In genomic region chr5:65367837-65368236, GRCm38 (mm10) we compare ENCODE assay signal across 29 mouse cellular contexts. TPM values are rescaled to one million over a fixed set of nuclear protein-coding genes. Genes with fewer than 3 reads are reported as not detected.
A peak's percentile ranks its signal among the peaks of the same experiment; 100 is the strongest.
DNase-seq lines count a peak whose midpoint lies in the region; ATAC-seq and TF ChIP-seq lines count a peak whose summit lies in the region.
"Had no signal": no experiment of that assay in that cellular context is flagged by ENCODE, and none has a peak within 500 bp of the region (broad histone marks: within the 10 kb centered on the region; RNA-seq: fewer than 3 reads in every experiment).

No protein-coding gene starts in this region.

- ATAC-seq in liver, embryonic 11.5 days (replicated peaks; ENCODE audit: low FRiP score) = no peak; the same call in 1 of the 2 replicates
- peak; percentile 57; the same call in 1 of the 2 replicates for ATAC-seq in liver, embryonic 14.5 days (ENCODE audit: insufficient read depth)
- peak; percentile 73 for ATAC-seq in liver, postnatal 0 days
- no peak for ATAC-seq in midbrain, postnatal 0 days (ENCODE audit: low FRiP score)
- ATAC-seq in midbrain, embryonic 14.5 days (ENCODE audit: low FRiP score, low TSS enrichment) = no peak
- ATAC-seq: forebrain, embryonic 16.5 days; hindbrain, postnatal 0 days had no signal

- no peak overlapping the region for H3K27ac ChIP-seq in liver, embryonic 11.5 days (ENCODE audit: low read depth, low read length)
- no peak overlapping the region for H3K27ac ChIP-seq in liver, embryonic 14.5 days
- H3K27ac ChIP-seq in liver, postnatal 0 days (ENCODE audit: low read depth) = peak overlapping the region; percentile 34; the same call in 1 of the 2 replicates
- H3K27ac ChIP-seq in midbrain, postnatal 0 days (ENCODE audit: low read depth, low read length) = no peak overlapping the region
- H3K27ac ChIP-seq in midbrain, embryonic 14.5 days (replicated peaks; ENCODE audit: low read depth, low read length) = no peak overlapping the region
- H3K27ac ChIP-seq: embryonic facial prominence, embryonic 10.5 days; embryonic facial prominence, embryonic 13.5 days; forebrain, embryonic 12.5 days; heart, embryonic 15.5 days; hindbrain, embryonic 10.5 days; hindbrain, embryonic 14.5 days; hindbrain, postnatal 0 days had no signal

- H3K9ac ChIP-seq in liver, embryonic 11.5 days (ENCODE audit: low read depth, low read length) = no peak overlapping the region
- H3K9ac ChIP-seq in liver, embryonic 14.5 days (replicated peaks) = no peak overlapping the region
- H3K9ac ChIP-seq in liver, postnatal 0 days (replicated peaks) = 0 out of 2 replicates have a peak overlapping the region, but pooled peaks have one; percentile 5
- H3K9ac ChIP-seq in midbrain, postnatal 0 days (replicated peaks; ENCODE audit: low read length, poor library complexity, severe bottlenecking) = no peak overlapping the region
- H3K9ac ChIP-seq in midbrain, embryonic 14.5 days (replicated peaks; ENCODE audit: low read length) = no peak overlapping the region
- H3K9ac ChIP-seq: embryonic facial prominence, embryonic 13.5 days; forebrain, embryonic 12.5 days; heart, embryonic 12.5 days; heart, embryonic 15.5 days; hindbrain, embryonic 14.5 days had no signal

- no peak for TF ChIP-seq CTCF in liver, embryonic 14.5 days (IDR thresholded peaks at IDR 0.05; ENCODE audit: low read depth)
- TF ChIP-seq CTCF in liver, postnatal 0 days (IDR thresholded peaks at IDR 0.05; ENCODE audit: low read depth) = no peak
- no peak for TF ChIP-seq CTCF in midbrain, postnatal 0 days (IDR thresholded peaks at IDR 0.05)

- no peak for TF ChIP-seq EP300 in liver, embryonic 14.5 days (IDR thresholded peaks at IDR 0.05; ENCODE audit: low read depth)
- TF ChIP-seq EP300 in liver, postnatal 0 days (IDR thresholded peaks at IDR 0.05; ENCODE audit: low read depth) = no peak

- DNase-seq in ZHBTc4 (ENCODE audit: low read depth, low spot score) = peak; percentile 28
- no peak for DNase-seq in liver, embryonic 11.5 days (ENCODE audit: low spot score)
- no peak for DNase-seq in liver, embryonic 14.5 days (ENCODE audit: low read depth in 3 of 3, low spot score in 3 of 3)
- peak; percentile 50 for DNase-seq in liver, postnatal 0 days
- DNase-seq in adrenal gland, adult (ENCODE audit: inconsistent age in 2 of 2, low spot score in 1 of 2) = no peak
- DNase-seq in layer of hippocampus, postnatal 36 days = no peak
- DNase-seq in midbrain, postnatal 0 days (ENCODE audit: low spot score) = no peak
- no peak for DNase-seq in midbrain, embryonic 14.5 days
- DNase-seq: adrenal gland, adult 2 months; adrenal gland, postnatal 14 days; cerebellum, adult 11 months; cerebellum, adult 2 months; cerebellum, adult 9-11 months; cerebellum, postnatal 36 days; embryo, embryonic 11 days; gastrocnemius, postnatal 14 days; heart, adult 11 months; heart, postnatal 10 days; heart, postnatal 36 days had no signal

- H3K36me3 ChIP-seq in liver, embryonic 11.5 days (ENCODE audit: control insufficient read depth, insufficient read depth, low read length) = no peaks in the 10 kb centered on the region
- no peaks in the 10 kb centered on the region for H3K36me3 ChIP-seq in liver, embryonic 14.5 days (replicated peaks; ENCODE audit: control insufficient read depth, insufficient read depth, low read depth)
- no peaks in the 10 kb centered on the region; the same call in 1 of the 2 replicates for H3K36me3 ChIP-seq in liver, postnatal 0 days (replicated peaks; ENCODE audit: insufficient read depth, low read length)
- H3K36me3 ChIP-seq in midbrain, postnatal 0 days (ENCODE audit: insufficient read depth, low read length) = no peaks in the 10 kb centered on the region
- no peaks in the 10 kb centered on the region for H3K36me3 ChIP-seq in midbrain, embryonic 14.5 days (ENCODE audit: control insufficient read depth, insufficient read depth, low read length)
- H3K36me3 ChIP-seq: embryonic facial prominence, embryonic 10.5 days; embryonic facial prominence, embryonic 13.5 days; forebrain, embryonic 12.5 days; heart, embryonic 12.5 days; heart, embryonic 15.5 days; hindbrain, embryonic 10.5 days had no signal

- no peak overlapping the region for H3K4me3 ChIP-seq in liver, embryonic 11.5 days (ENCODE audit: low read depth, low read length)
- H3K4me3 ChIP-seq in liver, embryonic 14.5 days (ENCODE audit: insufficient read depth in 1 of 2, low read depth in 2 of 2, low read length in 2 of 2) = no peak overlapping the region
- no peak overlapping the region for H3K4me3 ChIP-seq in liver, postnatal 0 days (ENCODE audit: low read depth, low read length)
- no peak overlapping the region for H3K4me3 ChIP-seq in midbrain, postnatal 0 days (ENCODE audit: low read depth, low read length)
- no peak overlapping the region for H3K4me3 ChIP-seq in midbrain, embryonic 14.5 days (replicated peaks; ENCODE audit: low read depth, low read length)
- H3K4me3 ChIP-seq: embryonic facial prominence, embryonic 10.5 days; embryonic facial prominence, embryonic 13.5 days; erythroblast, embryonic 14.5 days; forebrain, embryonic 12.5 days; heart, embryonic 12.5 days; heart, embryonic 15.5 days; hindbrain, embryonic 10.5 days had no signal

- H3K4me1 ChIP-seq in liver, embryonic 11.5 days (replicated peaks; ENCODE audit: control insufficient read depth, insufficient read depth, low read length) = no peaks in the 10 kb centered on the region
- 0 out of 4 replicates have a peak, but pooled peaks cover 0 to 2% of the 10 kb centered on the region in 2 experiments for H3K4me1 ChIP-seq in liver, embryonic 14.5 days (replicated peaks; ENCODE audit: control insufficient read depth in 2 of 2, insufficient read depth in 2 of 2, low read length in 1 of 2)
- H3K4me1 ChIP-seq in liver, postnatal 0 days (ENCODE audit: insufficient read depth) = peaks cover 16% of the 10 kb centered on the region
- no peaks in the 10 kb centered on the region for H3K4me1 ChIP-seq in midbrain, postnatal 0 days (ENCODE audit: insufficient read depth, low read length)
- no peaks in the 10 kb centered on the region for H3K4me1 ChIP-seq in midbrain, embryonic 14.5 days (ENCODE audit: control insufficient read depth, insufficient read depth, low read length)
- H3K4me1 ChIP-seq: embryonic facial prominence, embryonic 10.5 days; embryonic facial prominence, embryonic 13.5 days; forebrain, embryonic 12.5 days; heart, embryonic 12.5 days; heart, embryonic 15.5 days; hindbrain, embryonic 10.5 days had no signal

- H3K4me2 ChIP-seq in liver, embryonic 11.5 days = peak overlapping the region; percentile 6; the same call in 1 of the 2 replicates
- H3K4me2 ChIP-seq in liver, embryonic 14.5 days (ENCODE audit: low read depth) = peak overlapping the region; percentile 26; the same call in 1 of the 2 replicates
- H3K4me2 ChIP-seq in liver, postnatal 0 days (ENCODE audit: low read depth, low read length) = peak overlapping the region; percentile 32; the same call in 1 of the 2 replicates
- no peak overlapping the region for H3K4me2 ChIP-seq in midbrain, postnatal 0 days (ENCODE audit: low read depth, low read length, poor library complexity, severe bottlenecking)
- no peak overlapping the region for H3K4me2 ChIP-seq in midbrain, embryonic 14.5 days (ENCODE audit: low read length)
- H3K4me2 ChIP-seq: embryonic facial prominence, embryonic 13.5 days; forebrain, embryonic 12.5 days; heart, embryonic 12.5 days; heart, embryonic 15.5 days; hindbrain, embryonic 14.5 days had no signal

- WGBS in liver, embryonic 11.5 days = 78% methylated on average over 11 of the region's 11 CpGs
- 62% methylated on average over 11 of the region's 11 CpGs for WGBS in liver, embryonic 14.5 days (ENCODE audit: insufficient replicate concordance)
- 49% methylated on average over 11 of the region's 11 CpGs for WGBS in liver, postnatal 0 days (ENCODE audit: insufficient replicate concordance)
- 91% methylated on average over 11 of the region's 11 CpGs for WGBS in midbrain, postnatal 0 days
- 92% methylated on average over 11 of the region's 11 CpGs for WGBS in midbrain, embryonic 14.5 days

- no peaks in the 10 kb centered on the region for H3K9me3 ChIP-seq in liver, embryonic 11.5 days (ENCODE audit: control insufficient read depth, low read length)
- H3K9me3 ChIP-seq in liver, embryonic 14.5 days (ENCODE audit: control insufficient read depth, low read length) = no peaks in the 10 kb centered on the region
- H3K9me3 ChIP-seq in liver, postnatal 0 days (ENCODE audit: low read length) = no peaks in the 10 kb centered on the region
- no peaks in the 10 kb centered on the region for H3K9me3 ChIP-seq in midbrain, postnatal 0 days (ENCODE audit: low read length)
- H3K9me3 ChIP-seq in midbrain, embryonic 14.5 days (ENCODE audit: control insufficient read depth, low read length) = no peaks in the 10 kb centered on the region
- H3K9me3 ChIP-seq: embryonic facial prominence, embryonic 10.5 days; embryonic facial prominence, embryonic 13.5 days; forebrain, embryonic 12.5 days; heart, embryonic 12.5 days; heart, embryonic 15.5 days; hindbrain, embryonic 10.5 days had no signal

- no peaks in the 10 kb centered on the region for H3K27me3 ChIP-seq in liver, embryonic 11.5 days (replicated peaks; ENCODE audit: control insufficient read depth, insufficient read depth, low read length)
- H3K27me3 ChIP-seq in liver, embryonic 14.5 days (ENCODE audit: control insufficient read depth, insufficient read depth, low read length) = no peaks in the 10 kb centered on the region
- no peaks in the 10 kb centered on the region for H3K27me3 ChIP-seq in liver, postnatal 0 days (ENCODE audit: insufficient read depth, low read length)
- no peaks in the 10 kb centered on the region for H3K27me3 ChIP-seq in midbrain, postnatal 0 days (ENCODE audit: insufficient read depth, low read length)
- H3K27me3 ChIP-seq in midbrain, embryonic 14.5 days (ENCODE audit: control insufficient read depth, insufficient read depth, low read length) = no peaks in the 10 kb centered on the region
- H3K27me3 ChIP-seq: embryonic facial prominence, embryonic 13.5 days; forebrain, embryonic 12.5 days; heart, embryonic 12.5 days; heart, embryonic 15.5 days had no signal

RNA-seq across cellular contexts. Expression of gene Klb, which starts 19.7 kb away (rescaled TPM):
- 10.8 and 11.6 TPM in 2 replicates for polyA plus RNA-seq in liver, embryonic 11.5 days (2014; fragmentation: Nextera tagmentation; extraction: Ambion mirVana)
- polyA plus RNA-seq in liver, embryonic 14.5 days (2012; rRNA removed) = 3.9 and 4.6 TPM in 2 replicates
- polyA plus RNA-seq in liver, embryonic 14.5 days (2014; fragmentation: Nextera tagmentation; extraction: Ambion mirVana) = 8.0 TPM in 2 replicates
- polyA plus RNA-seq in liver, postnatal 0 days (2015; fragmentation: Nextera tagmentation; extraction: Ambion mirVana) = 17.4 and 19.3 TPM in 2 replicates
- total RNA-seq in layer of hippocampus, postnatal 36 days (2021) = under 1 TPM; 0.73 to 0.77 TPM
- total RNA-seq in midbrain, postnatal 0 days (2014; rRNA removed) = 0.11 TPM in 1 of 2 replicates, not detected in the other
- 0.10 and 0.12 TPM in 2 replicates for polyA plus RNA-seq in midbrain, postnatal 0 days (2015; fragmentation: Nextera tagmentation; extraction: Ambion mirVana)
- 0.12 TPM in 2 replicates for polyA plus RNA-seq in midbrain, embryonic 14.5 days (2014; fragmentation: Nextera tagmentation; extraction: Ambion mirVana)
- total RNA-seq: hindbrain, postnatal 0 days had no signal
- polyA plus RNA-seq: embryonic facial prominence, embryonic 10.5 days; heart, embryonic 15.5 days; hindbrain, embryonic 10.5 days had no signal

RNA-seq across cellular contexts. Expression of gene Rpl9, which starts 23.4 kb away (rescaled TPM):
- 1,151 and 1,248 TPM in 2 replicates for polyA plus RNA-seq in liver, embryonic 11.5 days (2014; fragmentation: Nextera tagmentation; extraction: Ambion mirVana)
- polyA plus RNA-seq in liver, embryonic 14.5 days (2012; rRNA removed) = 528 and 683 TPM in 2 replicates
- 725 and 737 TPM in 2 replicates for polyA plus RNA-seq in liver, embryonic 14.5 days (2014; fragmentation: Nextera tagmentation; extraction: Ambion mirVana)
- polyA plus RNA-seq in liver, postnatal 0 days (2015; fragmentation: Nextera tagmentation; extraction: Ambion mirVana) = 609 and 626 TPM in 2 replicates
- 100 to 1,000 TPM; 658 to 682 TPM for total RNA-seq in layer of hippocampus, postnatal 36 days (2021)
- 896 and 1,170 TPM in 2 replicates for total RNA-seq in midbrain, postnatal 0 days (2014; rRNA removed)
- polyA plus RNA-seq in midbrain, postnatal 0 days (2015; fragmentation: Nextera tagmentation; extraction: Ambion mirVana) = 615 and 622 TPM in 2 replicates
- 669 and 719 TPM in 2 replicates for polyA plus RNA-seq in midbrain, embryonic 14.5 days (2014; fragmentation: Nextera tagmentation; extraction: Ambion mirVana)

RNA-seq across cellular contexts. Expression of gene Lias, which starts 23.5 kb away (rescaled TPM):
- polyA plus RNA-seq in liver, embryonic 11.5 days (2014; fragmentation: Nextera tagmentation; extraction: Ambion mirVana) = 80.2 and 80.8 TPM in 2 replicates
- polyA plus RNA-seq in liver, embryonic 14.5 days (2012; rRNA removed) = 11.5 and 20.3 TPM in 2 replicates
- polyA plus RNA-seq in liver, embryonic 14.5 days (2014; fragmentation: Nextera tagmentation; extraction: Ambion mirVana) = 36.5 and 37.9 TPM in 2 replicates
- 31.1 and 34.0 TPM in 2 replicates for polyA plus RNA-seq in liver, postnatal 0 days (2015; fragmentation: Nextera tagmentation; extraction: Ambion mirVana)
- total RNA-seq in layer of hippocampus, postnatal 36 days (2021) = 10 to 100 TPM; 27.7 to 30.0 TPM
- total RNA-seq in midbrain, postnatal 0 days (2014; rRNA removed) = 18.6 and 34.3 TPM in 2 replicates
- polyA plus RNA-seq in midbrain, postnatal 0 days (2015; fragmentation: Nextera tagmentation; extraction: Ambion mirVana) = 66.2 and 68.4 TPM in 2 replicates
- polyA plus RNA-seq in midbrain, embryonic 14.5 days (2014; fragmentation: Nextera tagmentation; extraction: Ambion mirVana) = 61.7 and 66.2 TPM in 2 replicates

RNA-seq across cellular contexts. Expression of gene Rfc1, which starts 32.4 kb away (rescaled TPM):
- polyA plus RNA-seq in liver, embryonic 11.5 days (2014; fragmentation: Nextera tagmentation; extraction: Ambion mirVana) = 82.3 and 83.3 TPM in 2 replicates
- 15.5 and 19.0 TPM in 2 replicates for polyA plus RNA-seq in liver, embryonic 14.5 days (2012; rRNA removed)
- polyA plus RNA-seq in liver, embryonic 14.5 days (2014; fragmentation: Nextera tagmentation; extraction: Ambion mirVana) = 36.4 and 40.4 TPM in 2 replicates
- polyA plus RNA-seq in liver, postnatal 0 days (2015; fragmentation: Nextera tagmentation; extraction: Ambion mirVana) = 26.4 and 32.3 TPM in 2 replicates
- total RNA-seq in layer of hippocampus, postnatal 36 days (2021) = 10 to 100 TPM; 30.1 to 35.6 TPM
- total RNA-seq in midbrain, postnatal 0 days (2014; rRNA removed) = 13.7 and 22.7 TPM in 2 replicates
- 19.5 and 27.7 TPM in 2 replicates for polyA plus RNA-seq in midbrain, postnatal 0 days (2015; fragmentation: Nextera tagmentation; extraction: Ambion mirVana)
- polyA plus RNA-seq in midbrain, embryonic 14.5 days (2014; fragmentation: Nextera tagmentation; extraction: Ambion mirVana) = 23.3 and 34.8 TPM in 2 replicates

Comparison
In these comparisons a context has a peak if more than half of its experiments do, and no peak if none do; other contexts are left out.
1. DNase-seq: peak in ZHBTc4 (single experiment) and liver, postnatal 0 days (single experiment); none in liver, embryonic 11.5 days (single experiment), liver, embryonic 14.5 days (0 of 3), adrenal gland, adult (0 of 2), layer of hippocampus, postnatal 36 days (0 of 2), midbrain, postnatal 0 days (single experiment) and midbrain, embryonic 14.5 days (single experiment).
2. ATAC-seq: peak in liver, embryonic 14.5 days (single experiment) and liver, postnatal 0 days (single experiment); none in liver, embryonic 11.5 days (single experiment), midbrain, postnatal 0 days (single experiment) and midbrain, embryonic 14.5 days (single experiment).
3. H3K4me2 ChIP-seq: peak in liver, embryonic 11.5 days (single experiment), liver, embryonic 14.5 days (single experiment) and liver, postnatal 0 days (single experiment); none in midbrain, postnatal 0 days (single experiment) and midbrain, embryonic 14.5 days (single experiment).